Mouse (Mus musculus): ENCODE measurements at regions not wholly inside any gene's neighbourhood (a gene's known extent, or its start where the extent isn't known, plus 50 kb on each side); places are given as distances from the start of the nearest gene placed in this dataset.

DNA sequence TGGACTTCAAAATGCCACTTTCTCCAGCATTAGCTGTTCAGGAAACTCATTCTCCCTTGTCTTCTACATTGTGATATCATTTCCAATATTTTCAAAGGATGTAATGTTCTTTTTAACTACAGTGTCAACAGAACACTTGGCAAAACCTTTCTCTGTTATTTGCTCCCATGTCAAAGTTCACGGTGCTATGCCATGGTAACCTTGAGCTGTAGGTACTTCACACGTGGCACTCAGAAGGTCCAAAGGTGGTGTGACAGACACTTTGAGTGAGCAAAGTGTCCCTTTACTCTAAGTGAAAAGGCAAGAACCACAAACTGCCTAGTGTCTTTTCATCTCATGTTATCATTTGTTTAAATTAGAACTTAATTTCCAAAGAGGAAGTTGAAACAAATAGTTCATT, 53.3 kb upstream of the Tram2 start:
- no peak overlapping the region for H3K4me3 ChIP-seq (ENCODE audit: insufficient read depth, low read length)
- TF ChIP-seq POLR2A (IDR thresholded peaks at IDR 0.05; ENCODE audit: borderline replicate concordance, low read depth, low read length) (no peak), CTCF (IDR thresholded peaks at IDR 0.05; ENCODE audit: low read depth, low read length) (no peak)
- H3K27ac ChIP-seq (ENCODE audit: insufficient read depth, low read depth, low read length) = no peak overlapping the region

DNA sequence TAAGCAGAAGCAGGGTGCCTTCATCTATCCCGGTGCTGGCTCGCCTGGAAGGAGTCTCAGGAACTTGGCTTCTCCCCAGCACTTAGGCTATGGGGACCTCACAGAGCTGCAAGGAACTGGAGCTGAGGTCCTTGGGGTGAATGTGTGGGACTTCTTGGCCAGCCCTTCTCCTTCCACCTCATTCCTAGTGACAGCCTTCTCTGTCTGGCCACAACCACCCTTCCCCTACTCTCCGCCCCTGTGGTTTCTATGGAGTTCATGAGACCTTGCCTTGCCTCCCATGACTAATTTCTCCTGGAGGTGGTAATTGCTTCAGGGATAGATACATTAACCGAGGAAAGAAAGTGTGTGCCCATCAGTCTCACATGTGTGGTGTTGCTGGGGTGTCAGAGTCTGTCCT, 67.9 kb upstream of the Tram2 start:
- H3K27ac ChIP-seq (ENCODE audit: insufficient read depth, low read depth, low read length) = no peak overlapping the region
- no peak overlapping the region for H3K4me3 ChIP-seq (ENCODE audit: insufficient read depth, low read length)
- TF ChIP-seq CTCF (IDR thresholded peaks at IDR 0.05; ENCODE audit: low read depth, low read length) (no peak), POLR2A (IDR thresholded peaks at IDR 0.05; ENCODE audit: borderline replicate concordance, low read depth, low read length) (no peak)
- H3K4me1 ChIP-seq (ENCODE audit: control insufficient read depth, insufficient read depth, low read length) = no peaks in the 10 kb centered on the region

More for the DNA sequence above, 53.3 kb upstream of the Tram2 start:
- no peaks in the 10 kb centered on the region for H3K4me1 ChIP-seq (ENCODE audit: control insufficient read depth, insufficient read depth, low read length)

DNA sequence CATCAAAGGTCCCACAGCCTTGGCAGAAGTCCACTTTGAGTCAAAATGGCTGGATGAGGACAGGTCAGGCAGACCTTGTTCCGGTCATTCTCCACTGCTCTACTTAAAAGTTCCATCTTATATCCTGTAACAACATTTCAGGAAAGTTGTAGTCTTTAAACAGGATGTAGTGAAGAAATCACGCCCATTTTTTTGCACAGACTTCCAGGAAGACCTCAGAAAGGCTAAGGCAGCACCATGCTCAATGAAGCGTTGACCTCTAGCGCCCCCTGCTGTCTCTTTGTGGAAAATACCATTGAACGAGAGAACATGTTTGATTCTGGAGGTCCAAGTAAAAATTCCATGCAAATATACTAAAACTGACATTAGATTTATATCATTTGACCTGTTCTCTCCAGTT, 56.6 kb upstream of the Tmem14a start:
- no peaks in the 10 kb centered on the region for H3K4me1 ChIP-seq (ENCODE audit: control insufficient read depth, insufficient read depth, low read length)

DNA sequence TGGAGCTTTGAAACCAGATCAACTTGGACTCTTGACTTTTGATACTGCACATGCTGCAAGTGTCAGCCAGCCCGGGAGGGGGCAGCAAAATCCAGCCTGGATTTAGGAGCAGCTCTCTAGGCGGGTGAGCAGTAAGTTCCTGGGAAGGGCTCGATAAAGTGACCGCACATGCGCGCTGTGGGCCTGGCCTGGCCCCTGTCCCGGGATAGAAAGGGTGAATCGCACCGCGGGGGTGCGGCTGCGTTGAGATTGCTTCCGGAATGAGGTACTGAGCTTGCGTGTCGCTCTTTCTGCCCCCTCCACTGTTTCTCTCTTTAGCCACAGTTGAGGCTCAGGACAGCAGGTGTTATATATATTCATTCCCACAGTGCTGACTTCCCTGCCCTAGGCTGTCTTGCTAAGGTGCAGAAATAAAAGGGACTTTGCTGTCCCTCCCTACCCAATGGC, 52.1 kb upstream of the Tmem14a start:
- Histone ChIP-seq H3K27ac (ENCODE audit: insufficient read depth, low read depth, low read length) (no peak overlapping the region), H3K4me3 (ENCODE audit: insufficient read depth, low read length) (peak overlapping the region; percentile 16; the same call in 1 of the 2 replicates), H3K4me1 (ENCODE audit: control insufficient read depth, insufficient read depth, low read length) (no peaks in the 10 kb centered on the region)
- TF ChIP-seq CTCF (IDR thresholded peaks at IDR 0.05; ENCODE audit: low read depth, low read length) = peak; percentile 46; the same call in 1 of the 2 replicates
- TF ChIP-seq POLR2A (IDR thresholded peaks at IDR 0.05; ENCODE audit: borderline replicate concordance, low read depth, low read length) = no peak

More for the DNA sequence above, 56.6 kb upstream of the Tmem14a start:
- no peak overlapping the region for H3K4me3 ChIP-seq (ENCODE audit: insufficient read depth, low read length)
- H3K27ac ChIP-seq (ENCODE audit: insufficient read depth, low read depth, low read length) = no peak overlapping the region
- peak; percentile 52 for TF ChIP-seq CTCF (IDR thresholded peaks at IDR 0.05; ENCODE audit: low read depth, low read length)
- no peak for TF ChIP-seq POLR2A (IDR thresholded peaks at IDR 0.05; ENCODE audit: borderline replicate concordance, low read depth, low read length)

DNA sequence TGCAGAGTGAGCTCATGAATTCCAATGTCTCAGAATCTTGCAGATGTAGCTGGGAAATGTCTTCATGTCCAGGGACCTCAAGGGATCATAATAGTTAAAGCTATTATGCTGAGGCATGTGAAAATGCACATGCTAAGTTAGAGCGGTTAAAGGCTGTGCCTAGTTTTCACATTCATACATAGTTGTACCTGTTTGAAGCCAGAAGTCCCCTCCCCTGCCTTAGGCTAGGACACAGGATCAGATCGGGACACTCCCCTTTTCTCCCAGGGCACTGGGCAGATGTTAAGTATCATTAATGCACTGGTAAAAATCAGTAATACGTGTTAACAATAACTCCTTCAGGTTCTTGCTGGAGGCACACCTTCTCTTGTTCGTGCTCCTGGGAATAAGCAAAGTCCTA, 51.6 kb upstream of the Tmem14a start:
- Histone ChIP-seq H3K4me3 (ENCODE audit: insufficient read depth, low read length) (no peak overlapping the region), H3K4me1 (ENCODE audit: control insufficient read depth, insufficient read depth, low read length) (no peaks in the 10 kb centered on the region), H3K27ac (ENCODE audit: insufficient read depth, low read depth, low read length) (no peak overlapping the region)
- TF ChIP-seq CTCF (IDR thresholded peaks at IDR 0.05; ENCODE audit: low read depth, low read length) (no peak), POLR2A (IDR thresholded peaks at IDR 0.05; ENCODE audit: borderline replicate concordance, low read depth, low read length) (no peak)
